ENCODE assay signal across 8 mouse cellular contexts in genomic region chr14:17173218-17173617, GRCm38 (mm10).
DNase-seq lines count a peak whose midpoint lies in the region; ATAC-seq and TF ChIP-seq lines count a peak whose summit lies in the region.

No protein-coding gene starts in this region.

- no peaks in the 10 kb centered on the region for H3K4me1 ChIP-seq in cortical plate, adult 2 months (ENCODE audit: control insufficient read depth, insufficient read depth, low read length)
- H3K4me1 ChIP-seq in hindbrain, embryonic 16.5 days (ENCODE audit: control insufficient read depth, insufficient read depth, low read depth, low read length) = peaks cover 4% of the 10 kb centered on the region

- DNase-seq in embryo, embryonic 10 days (ENCODE audit: low spot score) = peak; percentile 5
- no peak for DNase-seq in embryo, embryonic 9.5 days (ENCODE audit: extremely low spot score)
- DNase-seq in lung, postnatal 25 days (ENCODE audit: low spot score) = peak; percentile 20
- DNase-seq in thymus, postnatal 4 days = no peak
- DNase-seq in B cell, adult 2 months = no peak

- H3K27me3 ChIP-seq in hindbrain, embryonic 16.5 days (replicated peaks; ENCODE audit: control insufficient read depth, insufficient read depth, low read length) = no peaks in the 10 kb centered on the region

- no peaks in the 10 kb centered on the region for H3K9me3 ChIP-seq in hindbrain, embryonic 16.5 days (ENCODE audit: control insufficient read depth, low read length)

- no peak overlapping the region; the same call in 1 of the 2 replicates for H3K9ac ChIP-seq in hindbrain, embryonic 16.5 days (ENCODE audit: low read depth, low read length)

- TF ChIP-seq POLR2A in cortical plate, adult 2 months (IDR thresholded peaks at IDR 0.05; ENCODE audit: extremely low read depth, insufficient read depth, low read length) = no peak

- 27% methylated on average over 7 of the region's 7 CpGs for WGBS in hindbrain, embryonic 16.5 days

- TF ChIP-seq CTCF in cortical plate, adult 2 months (IDR thresholded peaks at IDR 0.05; ENCODE audit: extremely low read depth, insufficient read depth, low read length) = no peak

- H3K4me3 ChIP-seq in cortical plate, adult 2 months (ENCODE audit: insufficient read depth, low read length) = 0 out of 2 replicates have a peak overlapping the region, but pooled peaks have one; percentile 46
- peak overlapping the region; percentile 61 for H3K4me3 ChIP-seq in hindbrain, embryonic 16.5 days (ENCODE audit: low read length)

- no peak for ATAC-seq in hindbrain, embryonic 16.5 days
- no peak for ATAC-seq in inflammation-experienced regulatory T-cells, adult 6 months

- H3K4me2 ChIP-seq in hindbrain, embryonic 16.5 days (ENCODE audit: low read length) = peak overlapping the region; percentile 95

- no peaks in the 10 kb centered on the region for H3K36me3 ChIP-seq in hindbrain, embryonic 16.5 days (ENCODE audit: control insufficient read depth, insufficient read depth, low read length)

- no peak overlapping the region for H3K27ac ChIP-seq in cortical plate, adult 2 months (ENCODE audit: insufficient read depth, low read length)
- no peak overlapping the region for H3K27ac ChIP-seq in hindbrain, embryonic 16.5 days (ENCODE audit: low read depth, low read length)

Comparison
In these comparisons a context has a peak if more than half of its experiments do, and no peak if none do; other contexts are left out.
1. DNase-seq: peak in embryo, embryonic 10 days (single experiment) and lung, postnatal 25 days (single experiment); none in embryo, embryonic 9.5 days (single experiment), thymus, postnatal 4 days (single experiment) and B cell, adult 2 months (0 of 2).